Mouse (Mus musculus) heart, embryonic 11.5 days (tissue): ENCODE measurements around the gene Asap2. TPM values are rescaled to one million over a fixed set of nuclear protein-coding genes. Genes with fewer than 3 reads are reported as not detected.

Source experiments
- ATAC-seq: fragments of 200-750 bp; cut with Nextera tagmentation; replicated peaks from 2 replicates; pipeline ENCODE4 v1.8.0; 2017; ENCODE audit warnings: moderate library complexity; ENCODE audit not compliant: insufficient number of reproducible peaks, low FRiP score, low TSS enrichment
- H3K27ac ChIP-seq: fragments of 300-500 bp; sonication (generic); 2 replicates; pipeline ENCODE4 v1.5.1; 2014; ENCODE audit warnings: mild to moderate bottlenecking, low read depth, low read length
- H3K27me3 ChIP-seq: fragments of 300-500 bp; sonication (generic); 2 replicates; pipeline ENCODE4 v1.6.1; 2014; ENCODE audit warnings: mild to moderate bottlenecking, low read length, mixed read lengths; ENCODE audit not compliant: control insufficient read depth, insufficient read depth
- H3K36me3 ChIP-seq: fragments of 300-500 bp; sonication (generic); 2 replicates; pipeline ENCODE4 v1.6.1; 2014; ENCODE audit warnings: mild to moderate bottlenecking, low read length, moderate library complexity, mixed read lengths; ENCODE audit not compliant: control insufficient read depth, insufficient read depth
- H3K4me1 ChIP-seq: fragments of 300-500 bp; sonication (generic); 2 replicates; pipeline ENCODE4 v1.6.1; 2014; ENCODE audit warnings: low read length; ENCODE audit not compliant: control insufficient read depth, insufficient read depth
- H3K4me2 ChIP-seq: fragments of 300-500 bp; sonication (generic); 2 replicates; pipeline ENCODE4 v1.6.1; 2014; ENCODE audit warnings: mild to moderate bottlenecking, moderate library complexity
- H3K4me3 ChIP-seq: fragments of 300-500 bp; sonication (generic); 2 replicates; pipeline ENCODE4 v1.5.1; 2014; ENCODE audit warnings: low read depth, low read length
- H3K9ac ChIP-seq: fragments of 300-500 bp; sonication (generic); 2 replicates; pipeline ENCODE4 v1.6.1; 2014; ENCODE audit warnings: mild to moderate bottlenecking, low read depth, low read length, moderate library complexity
- H3K9me3 ChIP-seq: fragments of 300-500 bp; sonication (generic); replicated peaks from 2 replicates; pipeline ENCODE4 v1.6.1; 2016; ENCODE audit warnings: low read length; ENCODE audit not compliant: control insufficient read depth
- WGBS: fragments of 180-500 bp; shearing (Covaris S2); extraction: QIAGEN DNeasy Blood & Tissue Kit; methylation state at CpG from one replicate; pipeline ENCODE4 v1.1.7; 2014; ENCODE audit not compliant: insufficient replicate concordance; 5-methylcytosine and 5-hydroxymethylcytosine counted together
- polyA plus RNA-seq: library from polyadenylated mRNA; unstranded; fragments of >200 nt; fragmentation: Nextera tagmentation; extraction: Ambion mirVana; gene quantifications from 2 replicates; pipeline ENCODE4 v1.2.1, GENCODE M21; 2014

Gene Asap2
- polyA plus RNA-seq, 1 experiment from 2014 or later = 8.3 TPM

GRCm38 (mm10) chr12:21302361-21302783, 312.1 kb downstream of the Asap2 start:
- 79% methylated on average over 5 of the region's 5 CpGs for WGBS
- H3K27ac ChIP-seq = no peak overlapping the region
- H3K4me3 ChIP-seq = no peak overlapping the region
- no peaks in the 10 kb centered on the region for H3K9me3 ChIP-seq
- no peaks in the 10 kb centered on the region for H3K27me3 ChIP-seq
- no peak overlapping the region for H3K9ac ChIP-seq
- H3K36me3 ChIP-seq = peaks cover 28% of the 10 kb centered on the region
- H3K4me1 ChIP-seq = no peaks in the 10 kb centered on the region
- ATAC-seq = no peak
- H3K4me2 ChIP-seq = no peak overlapping the region

- H3K4me1 ChIP-seq = no peaks in the 10 kb centered on the region
- no peak overlapping the region for H3K27ac ChIP-seq
- ATAC-seq = no peak
- no peak overlapping the region for H3K4me2 ChIP-seq
- H3K4me3 ChIP-seq = no peak overlapping the region
- peaks cover 43% of the 10 kb centered on the region for H3K36me3 ChIP-seq
- no peak overlapping the region for H3K9ac ChIP-seq
- WGBS = 89% methylated on average over 4 of the region's 4 CpGs
- H3K9me3 ChIP-seq = no peaks in the 10 kb centered on the region
- no peaks in the 10 kb centered on the region for H3K27me3 ChIP-seq
Observed at GRCm38 (mm10) chr12:21305741-21306140, 315.5 kb downstream of the Asap2 start.

GRCm38 (mm10) chr12:21306721-21307120, 316.5 kb downstream of the Asap2 start:
- H3K27ac ChIP-seq = no peak overlapping the region
- peaks cover 49% of the 10 kb centered on the region for H3K36me3 ChIP-seq
- ATAC-seq = no peak
- no peaks in the 10 kb centered on the region for H3K9me3 ChIP-seq
- H3K27me3 ChIP-seq = no peaks in the 10 kb centered on the region
- H3K4me1 ChIP-seq = no peaks in the 10 kb centered on the region
- H3K4me3 ChIP-seq = no peak overlapping the region
- WGBS = 89% methylated on average over 4 of the region's 4 CpGs
- H3K4me2 ChIP-seq = no peak overlapping the region
- H3K9ac ChIP-seq = no peak overlapping the region

GRCm38 (mm10) chr12:21312201-21312600, 321.9 kb downstream of the Asap2 start:
- Histone ChIP-seq H3K4me1 (peaks cover 2% of the 10 kb centered on the region; the same call in 1 of the 2 replicates), H3K9ac (no peak overlapping the region), H3K36me3 (peaks cover 36% of the 10 kb centered on the region), H3K9me3 (no peaks in the 10 kb centered on the region), H3K4me2 (no peak overlapping the region), H3K27ac (no peak overlapping the region), H3K4me3 (no peak overlapping the region), H3K27me3 (no peaks in the 10 kb centered on the region)
- no peak for ATAC-seq
- 87% methylated on average over 5 of the region's 5 CpGs for WGBS

GRCm38 (mm10) chr12:21315923-21316868, 325.9 kb downstream of the Asap2 start, which contains the start of gene Iah1:
Gene Iah1 (plus strand): TSS chr12:21316389.
- H3K27me3 ChIP-seq = no peaks in the 10 kb centered on the region
- peak; percentile 91 for ATAC-seq
- peaks cover 10% of the 10 kb centered on the region for H3K36me3 ChIP-seq

GRCm38 (mm10) chr12:21316869-21317265, 326.6 kb downstream of the Asap2 start:
- no peak overlapping the region; the same call in 1 of the 2 replicates for H3K27ac ChIP-seq
- peak overlapping the region; percentile 87; the same call in 1 of the 2 replicates for H3K9ac ChIP-seq
- no peaks in the 10 kb centered on the region for H3K9me3 ChIP-seq
- H3K4me3 ChIP-seq = peak overlapping the region; percentile 81
- peaks cover 3% of the 10 kb centered on the region; the same call in 1 of the 2 replicates for H3K4me1 ChIP-seq
- ATAC-seq = no peak
- peaks cover 7% of the 10 kb centered on the region for H3K36me3 ChIP-seq
- H3K4me2 ChIP-seq = peak overlapping the region; percentile 79
- no peaks in the 10 kb centered on the region for H3K27me3 ChIP-seq
- WGBS = 36% methylated on average over 7 of the region's 7 CpGs

More at GRCm38 (mm10) chr12:21315923-21316868, 325.9 kb downstream of the Asap2 start, which contains the start of gene Iah1:
- peak within 1 kb of the TSS; percentile 87 for H3K9ac ChIP-seq
- WGBS = 2% methylated on average over 59 of the region's 59 CpGs
- H3K4me3 ChIP-seq = peak within 1 kb of the TSS; percentile 81
- H3K9me3 ChIP-seq = no peaks in the 10 kb centered on the region
- peaks cover 3% of the 10 kb centered on the region; the same call in 1 of the 2 replicates for H3K4me1 ChIP-seq
- H3K27ac ChIP-seq = peak within 1 kb of the TSS; percentile 54
- peak within 1 kb of the TSS; percentile 79 for H3K4me2 ChIP-seq

GRCm38 (mm10) chr12:21318143-21318895, 328.1 kb downstream of the Asap2 start:
- Histone ChIP-seq H3K4me1 (peaks cover 3% of the 10 kb centered on the region; the same call in 1 of the 2 replicates), H3K36me3 (peaks cover 7% of the 10 kb centered on the region), H3K4me3 (no peak overlapping the region), H3K27me3 (no peaks in the 10 kb centered on the region), H3K9ac (no peak overlapping the region), H3K27ac (no peak overlapping the region), H3K4me2 (no peak overlapping the region), H3K9me3 (no peaks in the 10 kb centered on the region)
- ATAC-seq = no peak
- WGBS = 76% methylated on average over 12 of the region's 12 CpGs
